Mouse (Mus musculus): ENCODE measurements around the gene 1700067K01Rik.

DNA sequence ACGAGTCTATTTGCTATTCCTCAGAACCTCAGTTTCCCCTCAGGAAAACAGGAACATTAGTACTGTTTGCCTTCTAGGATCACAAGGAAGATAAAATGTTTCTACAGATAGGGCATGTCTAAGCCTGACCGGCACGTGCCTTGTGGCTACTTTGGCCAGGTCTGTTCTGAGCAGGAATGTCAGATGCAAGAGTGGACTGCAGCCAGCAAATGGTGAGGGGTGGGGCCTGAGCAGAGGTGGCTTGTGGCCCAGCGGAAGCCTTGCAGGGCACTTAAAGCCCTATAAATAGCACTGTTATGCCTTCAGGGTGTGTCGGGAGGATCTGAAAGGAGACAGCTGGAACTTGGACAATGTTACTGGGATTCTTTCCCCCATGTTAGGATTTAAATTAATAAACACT is 21.8 kb downstream of the 1700067K01Rik start:
- TF ChIP-seq CTCF (IDR thresholded peaks at IDR 0.05; ENCODE audit: extremely low read depth, insufficient read length, insufficient replicate concordance, low read depth, low read length) (no peak), POLR2A (IDR thresholded peaks at IDR 0.05; ENCODE audit: low read depth, low read length) (no peak)

Measured in small intestine, adult 2 months (tissue).